Mouse (Mus musculus) small intestine, adult 2 months (tissue): ENCODE results near the gene Polr3gl. TPM values are rescaled to one million over a fixed set of nuclear protein-coding genes. Genes with fewer than 3 reads are reported as not detected.

ENCODE experiments used
- H3K27ac ChIP-seq: fragments of 200-500 bp; 2 replicates; pipeline ENCODE4 v1.5.1; 2012; ENCODE audit warnings: low read depth, low read length, control low read depth, inconsistent platforms; ENCODE audit not compliant: insufficient read depth
- H3K27me3 ChIP-seq: fragments of 200-500 bp; 2 replicates; pipeline ENCODE4 v1.6.1; 2012; ENCODE audit warnings: mild to moderate bottlenecking, moderate library complexity, low read length, inconsistent platforms; ENCODE audit not compliant: control insufficient read depth, insufficient read depth
- H3K36me3 ChIP-seq: fragments of 200-500 bp; 2 replicates; pipeline ENCODE4 v1.6.1; 2012; ENCODE audit warnings: mild to moderate bottlenecking, low read length, control low read depth, inconsistent platforms; ENCODE audit not compliant: control insufficient read depth, insufficient read depth
- H3K4me1 ChIP-seq: fragments of 200-500 bp; 2 replicates; pipeline ENCODE4 v1.6.1; 2012; ENCODE audit warnings: low read length, inconsistent platforms, mixed read lengths; ENCODE audit not compliant: control insufficient read depth, insufficient read depth, insufficient read length
- H3K4me3 ChIP-seq: fragments of 200-500 bp; 2 replicates; pipeline ENCODE4 v1.5.1; 2012; ENCODE audit warnings: low read depth, mild to moderate bottlenecking, control low read depth, inconsistent platforms, low read length, moderate library complexity
- CTCF ChIP-seq: fragments of 200-500 bp; IDR thresholded peaks from 2 replicates; pipeline ENCODE4 v1.5.1; 2012; ENCODE audit warnings: low read depth, mild to moderate bottlenecking, control low read depth, inconsistent platforms, low read length, moderate library complexity, mixed read lengths; ENCODE audit not compliant: insufficient replicate concordance, insufficient read length; ENCODE audit errors: extremely low read depth
- POLR2A ChIP-seq: fragments of 200-500 bp; IDR thresholded peaks from 2 replicates; pipeline ENCODE4 v1.6.1; 2012; ENCODE audit warnings: low read depth, mild to moderate bottlenecking, control low read depth, inconsistent platforms, low read length, moderate library complexity
- WGBS: fragments of 180-500 bp; shearing (Covaris S2); methylation state at CpG from one replicate; pipeline ENCODE4 v1.1.7; 2018; 5-methylcytosine and 5-hydroxymethylcytosine counted together
- polyA plus RNA-seq: library from polyadenylated mRNA; depleted of rRNA; stranded (reverse); fragments of >200 nt; gene quantifications from 2 replicates; pipeline ENCODE4 v1.2.3, GENCODE M21; 2012

Gene Polr3gl
- polyA plus RNA-seq, 1 experiment = 7.9 TPM

DNA sequence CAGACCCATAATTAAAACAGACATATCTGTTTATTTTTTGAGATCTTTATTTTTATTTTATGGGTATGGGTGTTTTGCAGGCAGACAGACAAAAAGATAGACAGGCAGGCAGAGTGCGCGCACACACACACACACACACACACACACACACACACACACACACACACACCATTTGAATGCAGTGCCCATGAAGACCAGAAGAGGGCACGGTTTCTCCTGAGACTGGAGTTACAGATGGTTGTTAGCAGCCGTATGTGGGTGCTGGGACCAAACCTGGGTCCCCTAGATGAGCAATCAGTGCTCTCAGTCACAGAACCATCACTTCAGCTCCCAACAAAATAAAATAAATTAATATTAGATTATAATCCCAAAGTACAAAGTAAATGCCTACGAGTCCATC, 10.6 kb downstream of the Polr3gl start:
- no peaks in the 10 kb centered on the region for H3K27me3 ChIP-seq
- no peak overlapping the region for H3K4me3 ChIP-seq
- no peak for TF ChIP-seq CTCF
- TF ChIP-seq POLR2A = no peak
- peaks cover 2% of the 10 kb centered on the region; the same call in 1 of the 2 replicates for H3K4me1 ChIP-seq
- H3K27ac ChIP-seq = no peak overlapping the region
- no peaks in the 10 kb centered on the region for H3K36me3 ChIP-seq
- 91% methylated on average over 5 of the region's 5 CpGs for whole genome bisulfite sequencing

DNA sequence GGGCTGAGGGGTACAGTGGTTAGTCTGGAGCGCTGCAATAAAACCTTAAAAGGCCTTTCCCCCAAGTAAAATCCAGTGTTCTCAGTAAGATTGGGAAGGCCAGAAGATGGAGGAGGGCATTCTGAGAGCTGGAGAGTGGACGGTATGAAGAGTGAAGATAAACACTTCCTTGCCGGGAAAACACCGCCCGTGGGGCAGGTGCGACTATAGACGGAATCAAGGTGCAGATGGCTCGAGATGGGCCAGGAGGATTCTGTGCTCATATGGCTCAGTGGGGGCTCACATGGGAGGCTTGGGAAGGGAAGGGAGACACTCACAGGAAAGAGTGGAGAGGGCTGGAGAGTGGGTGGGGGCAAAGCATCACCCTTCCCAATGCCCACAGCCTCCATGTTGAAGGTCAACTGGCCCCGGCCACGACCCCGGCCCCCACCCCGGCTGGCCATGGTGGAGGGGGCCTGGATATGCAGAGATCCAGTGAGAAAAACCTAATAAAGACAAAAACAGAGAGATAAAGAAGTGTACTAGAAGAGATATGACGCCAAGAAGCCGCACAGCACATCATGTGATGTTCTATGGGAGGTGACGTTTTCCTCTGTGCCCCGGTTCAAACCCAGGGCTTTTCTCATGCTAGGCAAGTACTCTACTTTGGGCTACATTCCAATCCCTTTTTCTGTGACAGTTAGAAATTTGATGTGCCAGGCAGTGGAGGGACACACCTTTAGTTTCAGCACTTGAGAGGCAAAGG, 12.0 kb downstream of the Polr3gl start:
- WGBS = 80% methylated on average over 16 of the region's 16 CpGs
- Histone ChIP-seq H3K36me3 (no peaks in the 10 kb centered on the region), H3K4me1 (peaks cover 8% of the 10 kb centered on the region), H3K27me3 (no peaks in the 10 kb centered on the region), H3K27ac (no peak overlapping the region), H3K4me3 (no peak overlapping the region)
- TF ChIP-seq CTCF = no peak
- no peak for TF ChIP-seq POLR2A

DNA sequence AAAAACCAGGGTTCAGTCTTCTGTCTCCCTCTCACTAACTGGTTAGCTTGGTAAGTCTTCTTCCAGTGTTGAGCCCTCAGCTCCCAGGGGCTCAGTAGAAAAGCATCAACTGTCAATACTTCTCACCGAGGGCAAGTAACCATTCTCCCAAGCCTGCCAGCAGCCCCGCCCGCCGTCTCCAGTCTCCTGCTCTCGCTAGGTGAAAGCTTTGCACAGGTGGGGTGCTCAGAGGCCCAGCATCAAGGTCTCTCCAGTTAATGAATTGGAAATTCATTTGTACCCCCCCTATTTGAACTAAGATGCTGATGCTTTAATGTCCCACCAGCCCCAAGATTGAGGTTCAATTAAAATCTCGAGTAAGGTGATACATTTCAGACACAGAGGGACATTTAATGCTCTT, 12.8 kb downstream of the Polr3gl start:
- H3K36me3 ChIP-seq = no peaks in the 10 kb centered on the region
- H3K4me1 ChIP-seq = peaks cover 8% of the 10 kb centered on the region
- TF ChIP-seq CTCF (no peak), POLR2A (no peak)
- H3K4me3 ChIP-seq = no peak overlapping the region
- no peak overlapping the region for H3K27ac ChIP-seq
- 61% methylated on average over 6 of the region's 6 CpGs for WGBS
- H3K27me3 ChIP-seq = no peaks in the 10 kb centered on the region

DNA sequence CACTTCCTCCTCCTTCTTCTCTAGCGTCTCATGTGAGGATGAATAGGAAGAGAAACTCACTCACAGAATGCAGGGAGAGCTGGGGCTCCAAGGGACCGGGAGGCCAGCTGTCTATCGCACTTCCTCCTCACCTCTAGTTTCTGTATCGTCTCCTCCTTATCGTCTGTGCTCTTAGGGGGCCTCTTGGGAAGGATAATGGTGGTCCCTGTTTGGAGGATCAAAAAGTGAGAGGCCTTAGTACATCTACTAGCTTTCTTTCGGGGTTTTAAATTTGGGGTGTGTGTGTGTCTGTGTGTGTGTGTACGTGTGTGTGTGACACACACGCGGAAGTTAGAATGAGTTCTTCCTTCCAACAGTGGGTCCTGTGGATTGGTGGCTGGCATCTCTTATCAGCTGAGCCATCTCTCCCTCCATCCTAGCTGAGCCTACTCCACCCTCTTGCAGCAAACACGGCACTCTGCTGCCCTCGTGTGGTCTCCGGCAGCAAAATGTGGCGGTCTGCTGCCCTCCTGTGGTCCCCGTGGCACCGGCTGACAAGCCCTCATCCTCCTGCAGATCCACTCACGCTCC, 14.0 kb downstream of the Polr3gl start:
- Histone ChIP-seq H3K36me3 (no peaks in the 10 kb centered on the region), H3K4me3 (0 out of 2 replicates have a peak overlapping the region, but pooled peaks have one; percentile 1), H3K27me3 (no peaks in the 10 kb centered on the region), H3K27ac (peak overlapping the region; percentile 48), H3K4me1 (peaks cover 12% of the 10 kb centered on the region)
- 10% methylated on average over 16 of the region's 16 CpGs for WGBS
- TF ChIP-seq POLR2A = no peak
- peak; percentile 100 for TF ChIP-seq CTCF

DNA sequence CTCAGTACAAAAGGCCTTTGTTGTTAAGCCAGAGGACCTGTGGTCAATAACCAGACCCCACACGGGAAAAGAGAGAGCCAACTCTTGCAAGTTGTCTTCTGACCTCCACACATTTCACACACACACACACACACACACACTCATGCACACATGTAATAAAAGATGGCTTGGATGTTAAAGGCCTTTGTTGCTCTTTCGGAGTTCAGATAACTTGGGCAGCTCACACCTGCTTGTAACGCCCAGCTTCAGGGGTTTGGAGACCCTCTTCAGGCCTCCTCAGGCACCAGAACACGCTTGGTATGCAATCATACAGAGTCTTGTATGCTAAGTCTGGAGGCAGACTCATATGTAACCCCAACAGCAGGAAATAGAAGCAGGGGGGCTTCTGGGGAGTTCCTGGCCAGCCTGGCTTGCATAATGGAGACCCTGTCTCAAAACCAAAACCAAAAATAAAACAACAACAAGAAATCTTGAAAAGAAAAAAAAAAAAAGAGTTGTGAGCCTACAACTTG, 14.7 kb downstream of the Polr3gl start:
- Histone ChIP-seq H3K36me3 (no peaks in the 10 kb centered on the region), H3K27me3 (no peaks in the 10 kb centered on the region), H3K27ac (0 out of 2 replicates have a peak overlapping the region, but pooled peaks have one; percentile 1), H3K4me1 (peaks cover 15% of the 10 kb centered on the region), H3K4me3 (0 out of 2 replicates have a peak overlapping the region, but pooled peaks have one; percentile 1)
- 72% methylated on average over 4 of the region's 4 CpGs for WGBS
- TF ChIP-seq POLR2A (no peak), CTCF (no peak)

DNA sequence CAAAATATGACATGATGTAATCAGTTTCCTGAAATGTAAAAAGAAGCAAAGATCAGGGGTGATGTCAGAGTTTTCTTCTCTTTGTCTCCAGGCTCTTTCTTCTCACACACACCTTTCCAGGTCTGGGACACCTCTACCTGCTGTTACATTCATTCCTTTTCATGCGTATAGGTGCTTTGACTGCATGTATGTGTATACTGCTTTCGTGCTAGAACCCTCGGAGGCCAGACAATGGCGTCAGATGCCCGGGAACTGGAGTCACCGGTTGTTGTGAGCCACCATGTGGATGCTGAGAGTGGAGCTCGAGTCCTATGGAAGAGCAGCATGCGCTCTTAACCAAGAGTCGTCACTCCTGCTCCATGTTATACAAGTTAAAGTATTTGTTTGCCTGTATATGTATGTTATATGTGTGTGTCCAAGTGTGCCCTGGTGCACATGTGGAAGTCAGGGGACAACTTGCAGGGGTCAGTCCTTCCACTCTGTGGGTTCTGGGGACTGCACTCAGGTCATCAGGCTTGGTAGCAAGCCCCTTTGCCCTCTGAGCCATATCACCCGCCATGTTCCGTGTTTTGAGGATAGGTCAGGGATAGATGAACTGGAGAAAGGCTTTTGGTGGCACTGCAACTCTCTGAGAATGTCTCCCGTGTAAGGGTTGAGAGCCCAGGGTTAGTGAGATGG, 15.3 kb downstream of the Polr3gl start:
- WGBS = 76% methylated on average over 12 of the region's 12 CpGs
- Histone ChIP-seq H3K4me1 (peaks cover 19% of the 10 kb centered on the region), H3K27me3 (no peaks in the 10 kb centered on the region), H3K4me3 (no peak overlapping the region), H3K36me3 (no peaks in the 10 kb centered on the region), H3K27ac (peak overlapping the region; percentile 1; the same call in 1 of the 2 replicates)
- TF ChIP-seq POLR2A (no peak), CTCF (no peak)

DNA sequence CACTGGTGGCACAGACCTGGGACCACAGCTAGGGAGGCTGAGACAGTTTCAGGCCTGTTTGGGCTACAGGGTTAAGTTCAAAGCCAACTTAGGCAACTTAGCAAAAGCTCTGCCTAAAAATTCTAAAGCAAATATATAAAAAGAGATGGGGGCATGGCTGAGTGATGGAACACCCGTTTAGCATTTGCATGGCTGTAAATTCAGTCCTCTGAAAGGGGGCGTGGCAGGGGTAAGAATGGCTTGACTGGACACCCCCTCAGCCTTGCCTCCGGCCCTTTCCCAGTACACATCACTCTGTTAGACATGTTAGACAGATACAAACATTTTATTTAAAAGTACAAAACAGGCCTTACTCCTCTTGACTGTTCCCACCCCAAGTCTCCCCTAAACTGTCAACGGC, 16.4 kb downstream of the Polr3gl start:
- 56% methylated on average over 4 of the region's 4 CpGs for WGBS
- no peak for TF ChIP-seq CTCF
- no peak for TF ChIP-seq POLR2A
- peak overlapping the region; percentile 1; the same call in 1 of the 2 replicates for H3K4me3 ChIP-seq
- no peaks in the 10 kb centered on the region for H3K36me3 ChIP-seq
- H3K4me1 ChIP-seq = peaks cover 21% of the 10 kb centered on the region
- H3K27me3 ChIP-seq = no peaks in the 10 kb centered on the region
- H3K27ac ChIP-seq = peak overlapping the region; percentile 100
